ENCODE assay signal across 9 mouse cellular contexts in genomic region chr6:115638188-115638587, GRCm38 (mm10). TPM values are rescaled to one million over a fixed set of nuclear protein-coding genes. Genes with fewer than 3 reads are reported as not detected.
DNase-seq lines count a peak whose midpoint lies in the region; TF ChIP-seq lines count a peak whose summit lies in the region.
"Not testable (repeated sequence)": the region's sequence is repeated elsewhere in the genome, so short reads cannot be mapped to it uniquely, and the experiment has no call there.
"Had no signal": no experiment of that assay in that cellular context is flagged by ENCODE, and none has a peak within 500 bp of the region (broad histone marks: within the 10 kb centered on the region; RNA-seq: fewer than 3 reads in every experiment).

No protein-coding gene starts in this region.

- not testable (repeated sequence) for H3K27me3 ChIP-seq in CH12.LX (replicated peaks)

- not testable (repeated sequence) for TF ChIP-seq RAD21 in CH12.LX (IDR thresholded peaks at IDR 0.05; ENCODE audit: low read depth, low read length)

- not testable (repeated sequence) for H3K4me2 ChIP-seq in CH12.LX (ENCODE audit: insufficient read depth, low read depth, poor library complexity, severe bottlenecking)

- H3K27ac ChIP-seq in CH12.LX (ENCODE audit: insufficient read depth, low read depth); ES-E14 (ENCODE audit: insufficient read depth, low read depth, low read length, poor library complexity, severe bottlenecking): not testable (repeated sequence)

- not testable (repeated sequence) for H3K9me3 ChIP-seq in CH12.LX (replicated peaks; ENCODE audit: low read length); ES-E14 (ENCODE audit: control insufficient read depth, insufficient read depth, low read depth, low read length)

- not testable (repeated sequence) for H3K79me2 ChIP-seq in CH12.LX (replicated peaks; ENCODE audit: control insufficient read depth, extremely low read depth, insufficient read depth, poor library complexity, severe bottlenecking)

- TF ChIP-seq EP300 in CH12.LX (IDR thresholded peaks at IDR 0.05; ENCODE audit: low read length) = not testable (repeated sequence)

- H3K36me3 ChIP-seq in CH12.LX (replicated peaks in 1 of 2; ENCODE audit: control insufficient read depth in 1 of 2, insufficient read depth in 1 of 2, low read length in 1 of 2) = peaks cover 45 to 65% of the 10 kb centered on the region in 2 experiments
- peaks cover 13% of the 10 kb centered on the region for H3K36me3 ChIP-seq in ES-E14 (ENCODE audit: control insufficient read depth, insufficient read depth, low read length, poor library complexity, severe bottlenecking)

- not testable (repeated sequence) for H3K4me1 ChIP-seq in CH12.LX (ENCODE audit: control insufficient read depth in 1 of 2, insufficient read depth in 2 of 2); ES-E14 (ENCODE audit: control insufficient read depth in 2 of 2, insufficient read depth in 2 of 2, low read length in 2 of 2, poor library complexity in 1 of 2)

- TF ChIP-seq POLR2A in CH12.LX (IDR thresholded peaks at IDR 0.05; ENCODE audit: low read depth, low read length) = not testable (repeated sequence)

- TF ChIP-seq CTCF in CH12.LX (conservative IDR thresholded peaks at IDR 0.05 in 1 of 2, IDR thresholded peaks at IDR 0.05 in 1 of 2; ENCODE audit: low read depth in 2 of 2, low read length in 2 of 2) = not testable (repeated sequence)

- dilution Hi-C loops in CH12.LX (cut with MboI; ENCODE audit: extremely low pct_ligation_motif_present, extremely low pct_unique_long_range_greater_than_20kb, low sequenced_read_pairs) = not testable (repeated sequence)

- not testable (repeated sequence) for H3K9ac ChIP-seq in CH12.LX (ENCODE audit: insufficient read depth, low read depth); ES-E14 (ENCODE audit: insufficient read depth, low read depth, low read length, poor library complexity, severe bottlenecking)

- in situ Hi-C loops in CH12.LX (cut with MboI; ENCODE audit: low pct_ligation_motif_present, low pct_unique_long_range_greater_than_20kb, low sequenced_read_pairs); ES-E14 (cut with MboI; ENCODE audit: low sequenced_read_pairs in 2 of 2, unreplicated experiment in 2 of 2): not testable (repeated sequence)

- not testable (repeated sequence) for DNase-seq in CH12.LX (ENCODE audit: extremely low read depth); ES-E14 (ENCODE audit: low read depth, low spot score)

- H3K4me3 ChIP-seq in CH12.LX (replicated peaks in 1 of 3; ENCODE audit: low read depth in 2 of 3, low read length in 2 of 3, poor library complexity in 1 of 3); ES-E14 (ENCODE audit: insufficient read depth in 1 of 2, low read depth in 1 of 2, low read length in 2 of 2, poor library complexity in 1 of 2, severe bottlenecking in 1 of 2): not testable (repeated sequence)

TF ChIP-seq in CH12.LX, 34 proteins besides CTCF, POLR2A, EP300 and RAD21:
- peak; percentile 71 for TF ChIP-seq MAFK (IDR thresholded peaks at IDR 0.05; ENCODE audit: insufficient replicate concordance, low read length)

TF ChIP-seq in ES-E14, 5 proteins besides CTCF, POLR2A, EP300 and RAD21:
- peak; percentile 71 for TF ChIP-seq MAFK (IDR thresholded peaks at IDR 0.05; ENCODE audit: insufficient read depth, low read depth, low read length)

RNA-seq across cellular contexts. Expression of gene Mkrn2, which starts 36.5 kb away (rescaled TPM):
- total RNA-seq in CH12.LX (2012; rRNA removed) (11.7 and 14.6 TPM in 2 replicates), CH12.LX (2014; rRNA removed) (45.8 and 49.8 TPM in 2 replicates), ES-E14 (2012; rRNA removed) (17.8 and 22.0 TPM in 2 replicates)
- 17.1 and 18.6 TPM in 2 replicates for polyA plus RNA-seq in CH12.LX (2012; ENCODE audit: insufficient read length, low read depth)

RNA-seq across cellular contexts. Expression of gene Raf1, which starts 38.2 kb away (rescaled TPM):
- total RNA-seq in CH12.LX (2012; rRNA removed) (59.8 and 61.7 TPM in 2 replicates), CH12.LX (2014; rRNA removed) (76.8 and 79.2 TPM in 2 replicates), ES-E14 (2012; rRNA removed) (128 and 140 TPM in 2 replicates)
- 53.5 and 63.2 TPM in 2 replicates for polyA plus RNA-seq in CH12.LX (2012; ENCODE audit: insufficient read length, low read depth)

RNA-seq across cellular contexts. Expression of gene Mkrn2os, which starts 45.8 kb away (rescaled TPM):
- total RNA-seq in CH12.LX (2012; rRNA removed) (not detected in 2 replicates), CH12.LX (2014; rRNA removed) (not detected in 2 replicates), ES-E14 (2012; rRNA removed) (0.22 TPM in 1 of 2 replicates, not detected in the other)
- polyA plus RNA-seq in CH12.LX (2012; ENCODE audit: insufficient read length, low read depth) = not detected in 2 replicates
- total RNA-seq: adrenal gland, adult 18-20 months; adrenal gland, adult 2 months; adrenal gland, adult 8-10 months; adrenal gland, postnatal 25 days; adrenal gland, postnatal 36 days; G1E; MEL had no signal
- polyA plus RNA-seq: G1E had no signal
